Mouse (Mus musculus) MEL (cell line): ENCODE measurements around the gene Kcns1. TPM values are rescaled to one million over a fixed set of nuclear protein-coding genes. Genes with fewer than 3 reads are reported as not detected.

ENCODE experiments used
- DNase-seq: peaks from one replicate; pipeline ENCODE4 v3.0.0; 2011; ENCODE audit warnings: low read depth, low spot score
- H3K27ac ChIP-seq: 2 replicates; pipeline ENCODE4 v1.5.1; 2012; ENCODE audit warnings: low read depth, mild to moderate bottlenecking, control low read depth, low read length, moderate library complexity; ENCODE audit not compliant: control insufficient read depth
- H3K27me3 ChIP-seq, 2 experiments: fragments of 150-350 bp in 1 of 2; sonication (generic) in 1 of 2; 2 replicates each; pipeline ENCODE4 v1.6.1; 2012; ENCODE audit warnings: low read length in 2 of 2, mild to moderate bottlenecking in 2 of 2, improper control_type of control experiment in 1 of 2, moderate library complexity in 1 of 2; ENCODE audit not compliant: insufficient read depth in 2 of 2, control insufficient read depth in 1 of 2
- H3K36me3 ChIP-seq, 2 experiments: 2 replicates each; pipeline ENCODE4 v1.6.1; 2012 to 2014; ENCODE audit warnings: low read length in 2 of 2, improper control_type of control experiment in 1 of 2, inconsistent platforms in 1 of 2, mild to moderate bottlenecking in 1 of 2; ENCODE audit not compliant: insufficient read depth in 2 of 2, control insufficient read depth in 1 of 2
- H3K4me1 ChIP-seq, 2 experiments: fragments of 150-350 bp in 1 of 2; sonication (generic) in 1 of 2; 2 replicates each; pipeline ENCODE4 v1.6.1; 2012; ENCODE audit warnings: low read length in 2 of 2, improper control_type of control experiment in 1 of 2, mild to moderate bottlenecking in 1 of 2; ENCODE audit not compliant: insufficient read depth in 2 of 2, control insufficient read depth in 1 of 2
- H3K4me3 ChIP-seq, 2 experiments: fragments of 150-350 bp in 1 of 2; sonication (generic) in 1 of 2; 2 replicates each; pipeline ENCODE4 v1.5.1; 2012; ENCODE audit warnings: low read depth in 2 of 2, low read length in 2 of 2, mild to moderate bottlenecking in 2 of 2, moderate library complexity in 2 of 2, control low read depth in 1 of 2, improper control_type of control experiment in 1 of 2; ENCODE audit not compliant: control insufficient read depth in 1 of 2, insufficient read depth in 1 of 2
- H3K79me2 ChIP-seq: 2 replicates; pipeline ENCODE4 v1.6.1; 2012; ENCODE audit warnings: mild to moderate bottlenecking, low read length, moderate library complexity; ENCODE audit not compliant: control insufficient read depth, poor library complexity, insufficient read depth
- H3K9ac ChIP-seq: 2 replicates; pipeline ENCODE4 v1.6.1; 2012; ENCODE audit warnings: low read depth, mild to moderate bottlenecking, control low read depth, low read length, moderate library complexity; ENCODE audit not compliant: control insufficient read depth, poor library complexity, severe bottlenecking
- H3K9me3 ChIP-seq: fragments of 150-350 bp; sonication (generic); replicated peaks from 2 replicates; pipeline ENCODE4 v1.6.1; 2012; ENCODE audit warnings: mild to moderate bottlenecking, low read length, improper control_type of control experiment, moderate library complexity; ENCODE audit not compliant: insufficient read depth
- BHLHE40 ChIP-seq: IDR thresholded peaks from 2 replicates; pipeline ENCODE4 v1.6.1; 2012; ENCODE audit warnings: low read depth, mild to moderate bottlenecking, inconsistent platforms, low read length, improper control_type of control experiment, borderline replicate concordance
- CTCF ChIP-seq, 3 experiments: IDR thresholded peaks in 2 of 3; conservative IDR thresholded peaks in 1 of 3; 2 replicates each; pipeline ENCODE4 v1.5.1; 2011 to 2012; ENCODE audit warnings: low read length in 3 of 3, low read depth in 2 of 3, mild to moderate bottlenecking in 2 of 3, improper control_type of control experiment in 1 of 3, inconsistent platforms in 1 of 3, mixed read lengths in 1 of 3, moderate library complexity in 1 of 3; ENCODE audit not compliant: control insufficient read depth in 1 of 3, insufficient read depth in 1 of 3, poor library complexity in 1 of 3, severe bottlenecking in 1 of 3
- E2F4 ChIP-seq: IDR thresholded peaks from 2 replicates; pipeline ENCODE4 v1.6.1; 2011; ENCODE audit warnings: low read depth, low read length, improper control_type of control experiment, borderline replicate concordance
- HCFC1 ChIP-seq: IDR thresholded peaks from 2 replicates; pipeline ENCODE4 v1.6.1; 2012; ENCODE audit warnings: low read depth, mild to moderate bottlenecking, inconsistent platforms, low read length, improper control_type of control experiment, moderate library complexity
- KAT2A ChIP-seq: conservative IDR thresholded peaks from 2 replicates; pipeline ENCODE4 v1.6.1; 2012; ENCODE audit warnings: low read depth, low read length, improper control_type of control experiment, inconsistent platforms
- MAFK ChIP-seq: IDR thresholded peaks from 2 replicates; pipeline ENCODE4 v1.6.1; 2011; ENCODE audit warnings: low read depth, mild to moderate bottlenecking, low read length, improper control_type of control experiment, borderline replicate concordance
- MAX ChIP-seq: IDR thresholded peaks from 2 replicates; pipeline ENCODE4 v1.6.1; 2011; ENCODE audit warnings: low read length, improper control_type of control experiment
- MAZ ChIP-seq: IDR thresholded peaks from 2 replicates; pipeline ENCODE4 v1.6.1; 2012; ENCODE audit warnings: low read depth, mild to moderate bottlenecking, inconsistent platforms, low read length, improper control_type of control experiment
- POLR2AphosphoS5 ChIP-seq: IDR thresholded peaks from 2 replicates; pipeline ENCODE4 v1.6.1; 2012; ENCODE audit warnings: low read depth, borderline replicate concordance, mild to moderate bottlenecking, inconsistent platforms, low read length, moderate library complexity, mixed read lengths
- RAD21 ChIP-seq: IDR thresholded peaks from 2 replicates; pipeline ENCODE4 v1.6.1; 2011; ENCODE audit warnings: mild to moderate bottlenecking, low read depth, low read length, improper control_type of control experiment
- SIN3A ChIP-seq: IDR thresholded peaks from 2 replicates; pipeline ENCODE4 v1.6.1; 2012; ENCODE audit warnings: low read length, improper control_type of control experiment, inconsistent platforms
- SMC3 ChIP-seq: IDR thresholded peaks from 2 replicates; pipeline ENCODE4 v1.6.1; 2011; ENCODE audit warnings: low read depth, low read length, improper control_type of control experiment
- USF1 ChIP-seq: IDR thresholded peaks from 2 replicates; pipeline ENCODE4 v1.6.1; 2014; ENCODE audit warnings: low read depth, mild to moderate bottlenecking, inconsistent platforms, low read length, improper control_type of control experiment, moderate library complexity
- USF2 ChIP-seq, 2 experiments: IDR thresholded peaks; 2 replicates each; pipeline ENCODE4 v1.6.1; 2011 to 2012; ENCODE audit warnings: improper control_type of control experiment in 2 of 2, low read length in 2 of 2, borderline replicate concordance in 1 of 2, inconsistent platforms in 1 of 2, low read depth in 1 of 2, mild to moderate bottlenecking in 1 of 2; ENCODE audit not compliant: insufficient read depth in 1 of 2
- ZC3H11A ChIP-seq: IDR thresholded peaks from 2 replicates; pipeline ENCODE4 v1.6.1; 2012; ENCODE audit warnings: low read depth, mild to moderate bottlenecking, inconsistent platforms, low read length, improper control_type of control experiment
- ZKSCAN1 ChIP-seq: IDR thresholded peaks from 2 replicates; pipeline ENCODE4 v1.6.1; 2012; ENCODE audit warnings: low read depth, mild to moderate bottlenecking, inconsistent platforms, low read length, improper control_type of control experiment, moderate library complexity
- ZMIZ1 ChIP-seq: IDR thresholded peaks from 2 replicates; pipeline ENCODE4 v1.6.1; 2012; ENCODE audit warnings: low read depth, mild to moderate bottlenecking, inconsistent platforms, low read length, improper control_type of control experiment, moderate library complexity
- ZNF384 ChIP-seq: IDR thresholded peaks from 2 replicates; pipeline ENCODE4 v1.6.1; 2012; ENCODE audit warnings: low read depth, mild to moderate bottlenecking, inconsistent platforms, low read length, improper control_type of control experiment
- polyA plus RNA-seq, 2 experiments: library from polyadenylated mRNA; stranded (reverse) in 1 of 2; unstranded in 1 of 2; fragments of >175 nt in 1 of 2; fragments of >200 nt in 1 of 2; gene quantifications; 2 replicates each; pipeline versions ENCODE4 v1.2.1 to v1.2.4; 2012; ENCODE audit warnings: low replicate concordance in 2 of 2, low read depth in 1 of 2; ENCODE audit not compliant: insufficient read length in 2 of 2, insufficient read depth in 1 of 2, missing spikeins in 1 of 2
- total RNA-seq: library from RNA; depleted of rRNA; stranded (reverse); fragments of 300-350 nt; gene quantifications from 2 replicates; pipeline ENCODE4 v1.2.3, GENCODE M21; 2012

Kcns1 gene
- total and polyA plus RNA-seq, 3 experiments, result not detected

DNA sequence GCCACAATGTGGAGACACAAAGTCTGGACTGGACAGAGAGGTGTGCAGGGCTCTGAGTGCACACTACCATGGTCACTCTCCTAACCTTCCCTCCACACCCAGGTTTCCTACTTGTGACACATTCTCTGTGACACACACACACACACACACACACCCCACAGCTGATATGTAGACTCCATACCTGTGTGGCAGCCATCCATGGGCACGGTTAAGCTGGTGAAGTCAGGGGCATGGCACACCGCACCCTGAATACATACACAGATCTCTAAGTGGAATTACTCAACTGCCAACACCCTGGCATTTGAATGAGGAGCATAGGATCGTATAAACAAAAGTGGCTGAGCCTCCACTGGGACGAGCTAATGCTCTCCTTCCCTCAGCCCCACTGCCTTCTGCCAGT lies 9.9 kb upstream of the Kcns1 start:
- no peaks in the 10 kb centered on the region; a peak in 1 of 4 replicates for H3K27me3 ChIP-seq
- no peaks in the 10 kb centered on the region for H3K79me2 ChIP-seq

DNA sequence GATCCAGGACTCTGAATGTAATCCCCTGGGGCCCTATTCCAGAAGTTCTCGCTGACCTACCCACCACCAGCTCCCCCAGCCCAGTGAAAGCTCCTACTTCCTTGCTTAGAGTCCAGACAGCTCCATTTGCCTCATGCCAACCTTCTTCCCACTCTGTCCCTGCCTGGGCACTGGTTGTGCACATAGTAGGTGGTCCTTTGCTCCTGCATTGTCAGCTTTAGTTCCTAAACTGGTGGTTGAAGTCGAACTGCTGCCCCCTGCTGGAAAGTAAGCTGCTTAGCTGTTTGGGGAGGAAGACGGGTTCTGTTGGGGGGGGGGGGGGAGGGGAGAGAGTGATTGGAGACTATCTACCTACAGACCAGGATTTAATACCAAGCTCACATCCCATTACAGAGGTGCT lies 9.2 kb upstream of the Kcns1 start:
- Histone ChIP-seq H3K4me3 (no peak overlapping the region), H3K27ac (no peak overlapping the region), H3K36me3 (peaks cover 0 to 7% of the 10 kb centered on the region in 2 experiments; a peak in 2 of 4 replicates), H3K79me2 (no peaks in the 10 kb centered on the region), H3K9ac (no peak overlapping the region), H3K4me1 (peaks cover 4 to 11% of the 10 kb centered on the region in 2 experiments), H3K9me3 (no peaks in the 10 kb centered on the region), H3K27me3 (no peaks in the 10 kb centered on the region; a peak in 1 of 4 replicates)
- TF ChIP-seq CTCF (IDR thresholded peaks at IDR 0.05 in 2 of 3, conservative IDR thresholded peaks at IDR 0.05 in 1 of 3; ENCODE audit: control insufficient read depth in 1 of 3, insufficient read depth in 1 of 3, low read depth in 2 of 3, low read length in 3 of 3, poor library complexity in 1 of 3, severe bottlenecking in 1 of 3) (peak; percentile 45 to 65 (median 63); a peak in 5 of 6 replicates), SMC3 (peak; percentile 56), MAZ (peak; percentile 49; the same call in 1 of the 2 replicates), ZMIZ1 (no peak), BHLHE40 (no peak), ZKSCAN1 (peak; percentile 99), ZNF384 (no peak), RAD21 (peak; percentile 27), SIN3A (no peak), KAT2A (no peak), MAFK (no peak), ZC3H11A (peak; percentile 32), USF2 (IDR thresholded peaks at IDR 0.05; ENCODE audit: borderline replicate concordance in 1 of 2, insufficient read depth in 1 of 2, low read depth in 1 of 2, low read length in 2 of 2) (no peak)
- DNase-seq, result peak; percentile 69

More for the DNA sequence above, 9.9 kb upstream of the Kcns1 start:
- no peak for DNase-seq
- Histone ChIP-seq H3K27ac (no peak overlapping the region), H3K36me3 (peaks cover 0 to 7% of the 10 kb centered on the region in 2 experiments; a peak in 2 of 4 replicates), H3K9me3 (no peaks in the 10 kb centered on the region), H3K4me3 (no peak overlapping the region)
- TF ChIP-seq MAZ, result no peak
- TF ChIP-seq BHLHE40, result no peak
- TF ChIP-seq POLR2AphosphoS5, result no peak
- TF ChIP-seq HCFC1, result no peak
- no peak for TF ChIP-seq MAX
- no peak for TF ChIP-seq USF1
- TF ChIP-seq USF2 (IDR thresholded peaks at IDR 0.05; ENCODE audit: borderline replicate concordance in 1 of 2, insufficient read depth in 1 of 2, low read depth in 1 of 2, low read length in 2 of 2), result no peak
- no peak for TF ChIP-seq CTCF (IDR thresholded peaks at IDR 0.05 in 2 of 3, conservative IDR thresholded peaks at IDR 0.05 in 1 of 3; ENCODE audit: control insufficient read depth in 1 of 3, insufficient read depth in 1 of 3, low read depth in 2 of 3, low read length in 3 of 3, poor library complexity in 1 of 3, severe bottlenecking in 1 of 3)
- no peak for TF ChIP-seq MAFK
- TF ChIP-seq E2F4, result no peak
- TF ChIP-seq, all 39 proteins: peak for 0
- peaks cover 2 to 11% of the 10 kb centered on the region in 2 experiments for H3K4me1 ChIP-seq
- no peak overlapping the region for H3K9ac ChIP-seq
